Mouse (Mus musculus): Measurements from ENCODE around the gene Btbd1.

The Btbd1 gene

DNA sequence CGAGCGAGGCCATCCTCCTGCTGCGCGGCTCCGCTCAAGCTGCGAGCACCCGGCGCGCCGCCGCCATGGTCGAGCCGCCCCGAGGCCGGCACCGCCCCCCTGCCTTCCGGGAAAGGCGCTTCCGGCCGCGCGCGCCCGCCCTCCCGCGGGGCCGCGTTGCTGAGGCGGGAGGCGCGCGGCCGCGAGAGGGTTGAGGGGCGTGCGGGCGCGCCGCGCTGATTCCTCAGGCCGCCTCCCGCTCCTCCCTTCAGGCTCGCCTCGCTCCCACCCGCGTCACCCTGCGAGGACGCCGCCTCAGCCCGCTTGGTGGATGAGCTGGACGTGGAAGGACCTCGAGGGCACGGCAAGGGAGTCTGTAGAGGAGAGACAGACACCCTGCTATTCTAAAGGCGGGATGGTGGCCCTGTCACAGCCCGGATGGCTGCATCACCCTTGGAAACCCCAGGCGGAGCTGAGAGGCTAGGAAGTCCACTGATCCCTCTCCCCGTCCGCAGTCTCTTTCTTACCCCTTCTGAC lies at the start of gene Btbd1:
Gene Btbd1, minus strand, starts transcription at position 53 of the 516 bp plus-strand sequence.
- peak; percentile 87 for DNase-seq (ENCODE audit: low spot score)

- DNase-seq (ENCODE audit: low spot score) = no peak
These were observed 46.1 kb upstream of the Btbd1 start for GRCm38 (mm10) chr7:81875372-81875771.

DNA sequence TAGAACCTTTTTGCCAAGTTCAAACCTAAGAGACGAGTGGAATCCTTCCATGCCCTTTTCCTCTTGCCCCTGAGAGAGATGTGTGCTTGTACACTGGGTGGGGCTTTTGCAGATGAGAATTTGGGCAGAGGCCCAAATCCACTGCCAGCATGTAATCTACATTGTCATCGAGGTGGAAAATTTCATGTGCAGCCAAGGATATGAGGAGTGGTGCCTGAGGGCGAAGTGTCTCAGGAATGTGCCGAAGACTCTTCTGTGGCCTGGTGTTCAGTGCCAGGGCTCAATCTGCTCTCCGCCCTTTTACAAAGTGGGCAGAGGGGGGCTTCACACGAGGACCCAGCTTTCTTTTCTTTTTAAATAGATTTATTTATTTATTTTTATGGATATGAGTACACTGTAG lies 45.4 kb upstream of the Btbd1 start:
- DNase-seq (ENCODE audit: low spot score) = no peak

DNA sequence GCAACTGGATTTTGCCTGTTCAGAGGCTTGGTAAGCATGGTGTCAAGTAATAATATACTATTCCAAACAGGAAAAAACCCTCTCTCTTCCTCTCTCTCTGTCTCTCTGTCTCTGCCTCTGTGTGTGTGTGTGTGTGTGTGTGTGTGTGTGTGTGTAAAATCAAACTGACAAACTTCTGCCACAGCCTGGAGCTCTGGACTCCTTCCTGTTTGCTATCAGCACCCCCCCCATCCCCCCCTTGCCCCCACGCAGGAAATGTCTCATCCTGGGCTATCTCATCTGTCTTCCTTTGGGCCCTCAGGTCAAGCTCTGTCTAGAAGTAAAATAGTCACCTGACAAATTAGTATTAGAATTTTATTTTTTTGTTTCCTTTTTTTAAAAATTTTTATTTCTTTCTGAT lies 44.6 kb upstream of the Btbd1 start:
- DNase-seq (ENCODE audit: low spot score) = no peak

- no peak for DNase-seq (ENCODE audit: low spot score)
These were observed 43.3 kb upstream of the Btbd1 start for GRCm38 (mm10) chr7:81872493-81873013.

DNA sequence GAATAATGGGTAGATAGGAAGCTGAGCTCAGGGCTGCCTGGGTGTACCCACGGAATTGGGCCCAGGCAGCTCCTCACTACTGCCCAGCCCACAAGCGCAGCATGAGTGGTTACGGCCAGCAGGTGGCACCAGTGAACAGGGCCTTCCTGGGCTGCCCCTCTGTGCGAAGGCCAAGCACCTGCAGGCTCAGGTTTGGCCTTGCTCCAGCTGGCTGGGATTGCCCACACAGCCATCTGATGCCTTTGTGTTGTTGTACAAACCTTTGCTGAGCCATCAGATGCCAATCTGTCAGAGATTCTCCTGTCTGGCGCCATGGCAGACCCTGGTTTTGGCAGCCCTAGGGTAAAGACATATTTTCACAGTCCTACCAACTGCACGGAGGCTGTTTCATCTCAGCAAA lies 38.9 kb upstream of the Btbd1 start:
- DNase-seq (ENCODE audit: low spot score) = peak; percentile 52

GRCm38 (mm10) chr7:81867231-81867930 lies 38.1 kb upstream of the Btbd1 start:
- no peak for DNase-seq (ENCODE audit: low spot score)

GRCm38 (mm10) chr7:81865937-81866336 lies 36.7 kb upstream of the Btbd1 start:
- no peak for DNase-seq (ENCODE audit: low spot score)

DNA sequence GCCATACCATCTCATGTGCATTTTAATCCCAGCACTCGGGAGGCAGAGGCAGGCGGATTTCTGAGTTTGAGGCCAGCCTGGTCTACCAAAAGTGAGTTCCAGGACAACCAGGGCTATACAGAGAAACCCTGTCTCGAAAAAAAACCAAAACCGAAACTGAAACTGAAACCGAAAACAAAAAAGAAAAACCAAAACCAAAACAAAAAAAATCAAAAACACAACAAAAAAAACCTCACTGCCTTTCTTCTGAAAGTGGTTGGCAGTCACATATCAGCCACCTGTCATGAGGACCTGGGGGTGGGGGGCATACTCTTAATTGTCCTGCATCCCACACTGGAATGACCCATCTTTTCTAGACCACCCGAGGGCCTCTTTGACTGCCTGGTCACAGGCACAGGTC lies 35.3 kb upstream of the Btbd1 start:
- DNase-seq (ENCODE audit: low spot score) = no peak

GRCm38 (mm10) chr7:81862587-81863583 lies 33.7 kb upstream of the Btbd1 start:
- no peak for DNase-seq (ENCODE audit: low spot score)

- DNase-seq (ENCODE audit: low spot score) = no peak
These were observed 32.7 kb upstream of the Btbd1 start for GRCm38 (mm10) chr7:81861921-81862320.

GRCm38 (mm10) chr7:81861461-81861860 lies 32.2 kb upstream of the Btbd1 start:
- DNase-seq (ENCODE audit: low spot score) = no peak

GRCm38 (mm10) chr7:81860996-81861395 lies 31.8 kb upstream of the Btbd1 start:
- no peak for DNase-seq (ENCODE audit: low spot score)

- no peak for DNase-seq (ENCODE audit: low spot score)
These were observed 30.8 kb upstream of the Btbd1 start for GRCm38 (mm10) chr7:81860071-81860470.

- DNase-seq (ENCODE audit: low spot score) = no peak
These were observed 29.9 kb upstream of the Btbd1 start, which contains the start of gene Tm6sf1 for GRCm38 (mm10) chr7:81858968-81859721. TSS of gene Tm6sf1 (plus strand) at chr7:81859001.

GRCm38 (mm10) chr7:81858236-81858635 lies 29.0 kb upstream of the Btbd1 start:
- DNase-seq (ENCODE audit: low spot score) = no peak

- DNase-seq (ENCODE audit: low spot score) = no peak
These were observed 27.0 kb upstream of the Btbd1 start for GRCm38 (mm10) chr7:81856221-81856620.

DNA sequence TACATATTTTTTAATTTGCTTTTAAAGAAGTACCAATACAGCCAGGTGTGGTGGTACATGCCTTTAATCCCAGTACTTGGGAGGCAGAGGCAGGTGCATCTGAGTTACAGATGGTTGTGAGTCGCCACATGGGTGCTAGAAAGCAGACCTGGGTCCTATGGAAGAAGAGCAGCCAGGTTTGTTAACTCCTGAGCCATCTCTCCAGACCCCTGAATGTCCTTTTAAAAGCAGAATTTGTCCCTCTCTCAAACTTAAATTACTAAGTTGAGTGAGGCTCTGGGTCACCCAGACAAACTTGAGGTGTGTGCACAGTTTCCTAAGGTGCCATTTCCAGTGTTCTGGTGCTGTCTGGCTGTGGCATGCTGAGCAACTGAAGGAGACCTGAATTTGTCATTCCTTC lies 26.5 kb upstream of the Btbd1 start, which contains the start of gene Gm10160:
Gene Gm10160, minus strand, starts transcription at position 101 of the 400 bp plus-strand sequence.
- DNase-seq (ENCODE audit: low spot score) = no peak

DNA sequence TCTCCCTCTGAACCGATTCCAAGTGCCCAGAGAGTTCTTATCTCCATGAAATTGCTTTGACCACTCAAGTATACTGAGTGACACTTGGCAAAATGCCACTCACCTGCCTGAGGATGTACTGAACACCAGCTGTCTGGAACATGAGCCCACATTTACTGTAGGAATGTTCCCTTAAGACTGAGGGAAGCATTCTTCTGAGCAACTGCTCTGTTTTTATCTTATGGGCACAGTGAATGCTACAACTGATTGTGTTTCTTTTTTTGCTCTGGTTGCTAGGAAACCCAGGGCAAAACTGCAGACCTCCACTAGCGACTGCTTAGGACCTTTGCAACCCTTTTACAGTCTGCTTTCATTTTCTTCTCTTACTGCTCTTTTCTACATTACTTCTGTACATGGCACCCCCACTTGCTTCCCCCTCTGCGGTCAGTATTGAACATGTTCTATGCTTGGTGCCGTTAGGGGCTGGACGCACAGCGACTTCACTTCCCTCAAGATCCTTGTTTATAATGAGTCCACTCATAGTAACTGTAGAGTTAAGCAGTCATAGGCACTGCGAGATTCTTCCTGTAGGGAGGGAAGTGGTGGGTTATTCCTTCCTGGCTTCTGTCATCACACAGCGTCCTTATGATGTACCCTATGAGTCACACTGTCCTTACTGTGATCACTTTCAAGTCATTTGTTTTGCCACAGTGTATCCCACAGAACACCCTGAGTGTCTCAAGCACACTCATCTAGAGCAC lies 25.5 kb upstream of the Btbd1 start:
- no peak for DNase-seq (ENCODE audit: low spot score)

GRCm38 (mm10) chr7:81851706-81852105 lies 22.5 kb upstream of the Btbd1 start:
- DNase-seq (ENCODE audit: low spot score) = no peak

DNA sequence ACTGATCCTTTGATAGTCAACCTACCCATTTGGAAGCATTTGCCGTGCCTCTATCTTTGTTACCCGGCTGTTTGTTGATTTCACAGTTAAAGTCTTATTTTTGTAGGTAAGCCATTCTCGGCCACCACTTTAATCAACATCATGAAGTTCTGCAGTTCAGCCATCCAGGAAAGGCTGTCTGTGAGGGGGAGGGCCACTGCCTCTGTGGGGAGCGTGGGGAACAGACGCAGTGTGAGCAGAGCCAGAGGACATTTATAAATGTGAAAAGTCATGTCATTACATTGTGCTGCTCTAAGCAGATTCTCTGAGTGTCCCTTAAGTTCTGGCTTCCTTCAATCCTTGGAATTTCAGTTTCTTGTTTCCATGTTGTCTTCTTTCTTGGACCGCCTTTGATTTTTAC lies 20.9 kb upstream of the Btbd1 start:
- DNase-seq (ENCODE audit: low spot score) = no peak
